ENCODE assay signal across 10 mouse cellular contexts in the genomic region with DNA sequence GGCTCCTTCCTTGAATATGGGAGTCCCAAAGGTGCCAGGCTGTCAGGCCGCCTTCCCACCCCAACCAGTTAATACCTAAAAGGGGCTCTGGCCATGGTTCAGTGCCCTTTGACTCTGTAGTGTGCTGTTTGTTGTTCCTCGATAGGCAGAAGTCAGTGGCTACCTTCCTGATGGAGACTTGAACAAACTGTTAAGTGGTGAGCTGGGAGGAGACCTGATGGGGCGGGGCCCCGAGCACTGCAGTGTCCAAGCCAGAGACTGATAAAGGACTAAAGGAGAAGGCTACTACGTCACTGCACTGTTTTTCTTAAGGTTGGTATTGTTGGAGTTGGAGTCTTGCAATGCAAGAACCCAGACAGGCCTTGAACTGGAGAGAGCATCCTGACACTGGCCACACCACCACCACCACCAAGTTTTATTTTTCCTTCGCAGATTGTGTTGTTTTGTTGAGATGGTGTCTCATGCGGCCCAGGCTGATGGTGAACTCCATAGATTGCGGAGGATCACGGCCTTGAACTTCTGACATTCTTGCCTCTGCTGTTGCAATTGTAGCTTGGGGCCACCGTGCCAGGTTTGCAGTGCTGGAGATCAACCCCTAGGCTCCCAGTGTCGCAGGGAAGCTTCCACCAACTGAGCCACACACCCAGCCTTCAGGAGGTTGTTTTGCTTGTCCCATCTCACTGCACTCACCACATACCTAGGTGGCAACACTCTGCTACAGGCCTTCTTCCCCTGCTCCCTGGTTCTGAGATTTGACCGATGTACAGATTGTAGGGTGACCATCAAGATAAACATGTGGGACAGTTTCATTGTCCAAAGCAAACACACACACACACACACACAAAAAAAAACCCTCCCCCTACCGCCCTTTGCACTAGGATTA. TPM values are rescaled to one million over a fixed set of nuclear protein-coding genes. Genes with fewer than 3 reads are reported as not detected.
DNase-seq lines count a peak whose midpoint lies in the region; ATAC-seq lines count a peak whose summit lies in the region.
"Had no signal": no experiment of that assay in that cellular context is flagged by ENCODE, and none has a peak within 500 bp of the region (broad histone marks: within the 10 kb centered on the region; RNA-seq: fewer than 3 reads in every experiment).

No protein-coding gene starts in this region.

- peak; percentile 50 to 61 for DNase-seq in adrenal gland, postnatal 36 days
- DNase-seq in adrenal gland, adult 8-10 months: no peak
- no peak for DNase-seq in kidney, adult 8-10 months
- peak; percentile 64 for DNase-seq in liver
- DNase-seq in urinary bladder, adult 2 months (ENCODE audit: low spot score): no peak
- DNase-seq: heart, adult 11 months had no signal

- H3K27ac ChIP-seq in kidney, embryonic 16.5 days (ENCODE audit: low read length): peak overlapping the region; percentile 47; the same call in 1 of the 2 replicates
- H3K27ac ChIP-seq in neural tube, embryonic 15.5 days (replicated peaks): no peak overlapping the region

- H3K27me3 ChIP-seq in kidney, embryonic 16.5 days (ENCODE audit: insufficient read depth, low read length): no peaks in the 10 kb centered on the region
- no peaks in the 10 kb centered on the region for H3K27me3 ChIP-seq in neural tube, embryonic 15.5 days (replicated peaks)
- H3K27me3 ChIP-seq: CH12.LX had no signal

- 67% methylated on average over 13 of the region's 13 CpGs for WGBS in kidney, embryonic 16.5 days
- WGBS in neural tube, embryonic 15.5 days: 74% methylated on average over 13 of the region's 13 CpGs

- H3K9me3 ChIP-seq in kidney, embryonic 16.5 days (ENCODE audit: low read length): no peaks in the 10 kb centered on the region
- no peaks in the 10 kb centered on the region for H3K9me3 ChIP-seq in neural tube, embryonic 15.5 days (replicated peaks)

- no peaks in the 10 kb centered on the region for H3K36me3 ChIP-seq in kidney, embryonic 16.5 days (ENCODE audit: insufficient read depth, low read length)
- no peaks in the 10 kb centered on the region for H3K36me3 ChIP-seq in neural tube, embryonic 15.5 days

- no peak for ATAC-seq in kidney, embryonic 16.5 days (ENCODE audit: low FRiP score, low TSS enrichment)
- no peak for ATAC-seq in neural tube, embryonic 15.5 days (ENCODE audit: low FRiP score)
- no peak for ATAC-seq in megakaryocyte, adult 5-6 weeks (ENCODE audit: poor library complexity, severe bottlenecking)

- no peak overlapping the region for H3K4me2 ChIP-seq in kidney, embryonic 16.5 days (replicated peaks; ENCODE audit: low read depth, low read length)
- peak overlapping the region; percentile 13; the same call in 1 of the 2 replicates for H3K4me2 ChIP-seq in neural tube, embryonic 15.5 days

- peaks cover 30% of the 10 kb centered on the region for H3K4me1 ChIP-seq in kidney, embryonic 16.5 days (ENCODE audit: insufficient read depth, low read length)
- peaks cover 26% of the 10 kb centered on the region for H3K4me1 ChIP-seq in neural tube, embryonic 15.5 days

- no peak overlapping the region for H3K9ac ChIP-seq in kidney, embryonic 16.5 days (replicated peaks; ENCODE audit: low read length)
- H3K9ac ChIP-seq in neural tube, embryonic 15.5 days (replicated peaks): no peak overlapping the region

- H3K4me3 ChIP-seq in kidney, embryonic 16.5 days (ENCODE audit: low read length): no peak overlapping the region
- no peak overlapping the region for H3K4me3 ChIP-seq in neural tube, embryonic 15.5 days (replicated peaks)

RNA-seq across cellular contexts. Expression of gene Msi2, which starts 2.2 kb away (rescaled TPM):
- 100 to 1,000 TPM; 181 to 262 TPM for total RNA-seq in adrenal gland, postnatal 36 days (2021)
- total RNA-seq in adrenal gland, adult 8-10 months (2022): 100 to 1,000 TPM; 158 to 319 (median 228) TPM
- 24.3 and 30.0 TPM in 2 replicates for polyA plus RNA-seq in kidney, embryonic 16.5 days (2015; fragmentation: Nextera tagmentation; extraction: Ambion mirVana)
- polyA plus RNA-seq in neural tube, embryonic 15.5 days (2015; fragmentation: Nextera tagmentation; extraction: Ambion mirVana): 17.3 and 20.7 TPM in 2 replicates
- polyA plus RNA-seq in urinary bladder, adult 2 months (2012; rRNA removed): 44.7 and 47.1 TPM in 2 replicates
- 5.3 and 5.7 TPM in 2 replicates for total RNA-seq in megakaryocyte, adult 5-6 weeks (2015)
- total RNA-seq in megakaryocyte, adult 5-6 weeks (2017): 7.8 and 14.4 TPM in 2 replicates

Comparison
In these comparisons a context has a peak if more than half of its experiments do, and no peak if none do; other contexts are left out.
1. DNase-seq: peak in adrenal gland, postnatal 36 days (2 of 2) and liver (single experiment); none in adrenal gland, adult 8-10 months (single experiment), kidney, adult 8-10 months (0 of 2) and urinary bladder, adult 2 months (single experiment).
2. RNA of gene Msi2, which starts 2.2 kb away (total RNA-seq): 158 to 319 TPM in adrenal gland, adult 8-10 months and 181 to 262 TPM in adrenal gland, postnatal 36 days; 5.3 to 14.4 TPM in megakaryocyte, adult 5-6 weeks; every median in the first group is over 10 times any median in the second.